Mouse (Mus musculus) spleen, adult 2 months (tissue): ENCODE measurements around the gene Fbxo3.

ENCODE experiments used
- CTCF ChIP-seq: fragments of 200-500 bp; IDR thresholded peaks from 2 replicates; pipeline ENCODE4 v1.5.1; 2011; ENCODE audit warnings: mild to moderate bottlenecking, inconsistent platforms; ENCODE audit not compliant: insufficient read depth, insufficient read length, insufficient replicate concordance; ENCODE audit errors: extremely low read depth
- POLR2A ChIP-seq: fragments of 200-500 bp; IDR thresholded peaks from 2 replicates; pipeline ENCODE4 v1.6.1; 2011; ENCODE audit warnings: low read depth, low read length, inconsistent platforms

- no peak for TF ChIP-seq POLR2A
- no peak for TF ChIP-seq CTCF
These were observed 30.9 kb downstream of the Fbxo3 start for GRCm38 (mm10) chr2:104058381-104058780.
